Mouse (Mus musculus): Measurements from ENCODE around the gene Nfatc3.

Gene Nfatc3

GRCm38 (mm10) chr8:106059613-106060371 lies 1.2 kb downstream of the Nfatc3 start:
- no peak for DNase-seq (ENCODE audit: low spot score)

GRCm38 (mm10) chr8:106060521-106060920 lies 1.9 kb downstream of the Nfatc3 start:
- no peak for DNase-seq (ENCODE audit: low spot score)

- DNase-seq (ENCODE audit: low spot score): no peak
Measured at GRCm38 (mm10) chr8:106061686-106062085, 3.0 kb downstream of the Nfatc3 start.

GRCm38 (mm10) chr8:106063046-106063445 lies 4.4 kb downstream of the Nfatc3 start:
- DNase-seq (ENCODE audit: low spot score): no peak

- no peak for DNase-seq (ENCODE audit: low spot score)
Measured at GRCm38 (mm10) chr8:106066721-106067120, 8.1 kb downstream of the Nfatc3 start.

- DNase-seq (ENCODE audit: low spot score): no peak
Measured at GRCm38 (mm10) chr8:106069565-106069964, 10.9 kb downstream of the Nfatc3 start.

GRCm38 (mm10) chr8:106072113-106072512 lies 13.5 kb downstream of the Nfatc3 start:
- no peak for DNase-seq (ENCODE audit: low spot score)

GRCm38 (mm10) chr8:106074236-106074635 lies 15.6 kb downstream of the Nfatc3 start:
- DNase-seq (ENCODE audit: low spot score): no peak

GRCm38 (mm10) chr8:106074659-106075058 lies 16.0 kb downstream of the Nfatc3 start:
- no peak for DNase-seq (ENCODE audit: low spot score)

- peak; percentile 69 for DNase-seq (ENCODE audit: low spot score)
Measured at GRCm38 (mm10) chr8:106075161-106075862, 16.7 kb downstream of the Nfatc3 start.

- DNase-seq (ENCODE audit: low spot score): no peak
Measured at GRCm38 (mm10) chr8:106075863-106076174, 17.2 kb downstream of the Nfatc3 start.

- DNase-seq (ENCODE audit: low spot score): no peak
Measured at GRCm38 (mm10) chr8:106076612-106077011, 18.0 kb downstream of the Nfatc3 start.

GRCm38 (mm10) chr8:106077452-106078067 lies 18.9 kb downstream of the Nfatc3 start:
- no peak for DNase-seq (ENCODE audit: low spot score)

- no peak for DNase-seq (ENCODE audit: low spot score)
Measured at GRCm38 (mm10) chr8:106102321-106102720, 43.7 kb downstream of the Nfatc3 start.

GRCm38 (mm10) chr8:106103888-106104287 lies 45.2 kb downstream of the Nfatc3 start:
- no peak for DNase-seq (ENCODE audit: low spot score)

GRCm38 (mm10) chr8:106106193-106106592 lies 47.6 kb downstream of the Nfatc3 start:
- DNase-seq (ENCODE audit: low spot score): no peak

GRCm38 (mm10) chr8:106108080-106108479 lies 49.4 kb downstream of the Nfatc3 start:
- DNase-seq (ENCODE audit: low spot score): no peak

GRCm38 (mm10) chr8:106108729-106109128 lies 50.1 kb downstream of the Nfatc3 start:
- DNase-seq (ENCODE audit: low spot score): no peak

GRCm38 (mm10) chr8:106112041-106112440 lies 53.4 kb downstream of the Nfatc3 start:
- no peak for DNase-seq (ENCODE audit: low spot score)

- DNase-seq (ENCODE audit: low spot score): no peak
Measured at GRCm38 (mm10) chr8:106112514-106112913, 53.9 kb downstream of the Nfatc3 start.

GRCm38 (mm10) chr8:106115897-106116296 lies 57.3 kb downstream of the Nfatc3 start:
- no peak for DNase-seq (ENCODE audit: low spot score)

- DNase-seq (ENCODE audit: low spot score): no peak
Measured at GRCm38 (mm10) chr8:106123443-106123842, 64.8 kb downstream of the Nfatc3 start.

GRCm38 (mm10) chr8:106126055-106126454 lies 67.4 kb downstream of the Nfatc3 start:
- DNase-seq (ENCODE audit: low spot score): no peak
